Mouse (Mus musculus) CD4-positive helper T cell, adult 2 months (primary cell): Measurements from ENCODE around the gene Efl1.

Experiments
- DNase-seq: peaks from one replicate; pipeline ENCODE4 v3.0.0-alpha.2; 2012; ENCODE audit warnings: low read depth, missing footprints, low spot score

The Efl1 gene

DNA sequence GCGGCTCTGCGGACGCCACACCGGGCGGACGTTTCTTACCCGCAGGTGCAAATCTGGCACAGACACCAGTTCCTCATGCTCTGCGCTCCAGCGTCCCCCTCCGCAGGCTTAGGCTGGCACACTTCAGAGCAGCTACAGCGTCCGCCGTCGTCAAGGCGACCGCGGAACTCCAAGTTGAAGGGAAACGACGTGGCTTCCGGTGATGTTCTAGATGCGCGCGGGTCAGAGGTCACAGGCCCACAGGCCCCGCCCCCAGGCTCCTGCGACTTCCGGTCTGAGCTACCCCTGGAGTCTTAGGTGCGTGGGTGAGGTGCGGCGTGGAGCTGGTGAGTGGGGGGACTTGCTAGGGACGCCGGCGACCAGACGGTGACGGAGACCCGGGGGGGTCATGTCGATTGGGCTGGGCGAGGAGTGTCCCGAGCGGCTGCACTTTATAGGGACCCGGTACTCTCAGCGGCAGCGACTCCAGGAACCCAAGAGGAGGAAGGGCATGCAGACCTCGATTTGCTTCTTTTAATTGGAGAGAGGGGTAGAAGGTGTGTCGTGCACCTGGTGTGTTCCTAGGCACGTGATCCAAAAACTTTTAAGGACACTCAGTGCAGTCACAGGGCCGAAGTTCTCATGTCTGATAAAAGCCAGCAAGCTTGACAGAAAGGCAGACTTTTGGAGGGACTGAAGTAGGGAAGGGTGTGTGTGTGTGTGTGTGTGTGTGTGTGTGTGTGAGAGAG lies at the start of gene Efl1, which contains the start of gene Saxo2:
Gene Efl1, plus strand, starts transcription at position 262 of the 728 bp plus-strand sequence.
Gene Saxo2, minus strand, starts transcription at position 176 of the 728 bp plus-strand sequence.
- peak; percentile 97 for DNase-seq

DNA sequence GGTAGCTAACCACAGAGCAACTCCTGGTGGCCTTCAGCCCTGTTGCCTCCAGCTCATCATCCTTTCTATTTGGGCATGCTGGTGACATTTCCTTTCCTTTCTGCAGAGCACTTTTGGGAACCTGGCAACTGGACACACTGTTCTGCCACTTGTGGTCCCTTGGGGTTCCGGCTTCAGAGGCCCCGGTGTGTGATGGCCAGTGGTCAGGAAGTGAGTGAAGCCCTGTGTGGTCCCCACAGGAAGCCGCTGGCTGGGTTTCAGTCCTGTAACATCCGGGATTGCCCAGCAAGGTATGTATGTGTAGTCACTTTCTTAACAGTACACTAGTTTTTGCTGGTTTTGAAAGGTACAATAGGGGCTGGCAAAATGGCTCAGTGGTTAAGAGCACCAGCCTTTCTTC lies 46.4 kb upstream of the Efl1 start:
- DNase-seq, result no peak

GRCm38 (mm10) chr7:82605425-82605824 lies 43.0 kb upstream of the Efl1 start:
- DNase-seq, result no peak

DNA sequence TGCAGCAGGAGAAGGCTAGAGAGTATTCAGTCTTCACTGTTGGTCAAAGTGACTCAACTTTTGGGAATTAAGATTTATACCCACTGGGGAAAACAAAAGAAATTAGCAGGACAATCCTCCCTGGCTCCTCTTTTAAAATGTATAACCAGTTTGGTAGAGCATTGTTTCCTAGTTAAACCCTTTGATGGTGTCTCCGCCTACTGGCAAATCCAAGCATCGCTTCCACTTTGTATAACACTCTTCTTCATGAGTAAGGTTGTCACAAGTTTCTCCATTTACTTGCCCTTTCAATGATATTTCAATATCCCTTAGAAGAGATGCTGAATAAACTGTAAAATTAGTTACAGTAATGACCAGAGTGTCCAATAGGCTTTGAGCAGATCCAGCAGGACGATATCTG lies 38.8 kb upstream of the Efl1 start:
- DNase-seq, result no peak

- peak; percentile 36 for DNase-seq
Observed at GRCm38 (mm10) chr7:82625342-82625741, 23.1 kb upstream of the Efl1 start.

DNA sequence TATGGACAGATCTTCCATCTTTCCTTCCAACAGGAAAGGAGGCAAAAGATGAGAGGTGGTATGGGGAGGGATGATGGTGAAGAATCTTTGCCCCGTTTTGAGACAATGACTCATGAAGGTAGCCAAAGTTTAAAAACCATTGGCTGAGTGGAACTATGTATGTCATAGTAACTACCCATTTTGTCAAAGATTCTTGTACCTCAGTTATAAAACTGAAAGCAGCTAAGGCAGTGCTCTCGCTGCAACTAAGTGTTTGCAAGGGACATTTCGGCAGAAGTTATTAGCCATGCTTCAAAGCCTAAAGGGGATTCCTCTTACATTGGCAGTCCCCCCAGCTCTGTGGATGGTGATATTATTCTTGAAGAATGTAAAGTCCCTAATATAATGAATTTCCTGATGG lies 1.2 kb upstream of the Efl1 start:
- DNase-seq, result no peak

GRCm38 (mm10) chr7:82647909-82648308 lies 505 bp upstream of the Efl1 start:
- DNase-seq, result no peak

GRCm38 (mm10) chr7:82649081-82649445 lies 649 bp downstream of the Efl1 start:
- DNase-seq, result peak; percentile 75

GRCm38 (mm10) chr7:82664604-82665003 lies 16.2 kb downstream of the Efl1 start:
- no peak for DNase-seq

GRCm38 (mm10) chr7:82676001-82676400 lies 27.6 kb downstream of the Efl1 start:
- DNase-seq, result no peak

DNA sequence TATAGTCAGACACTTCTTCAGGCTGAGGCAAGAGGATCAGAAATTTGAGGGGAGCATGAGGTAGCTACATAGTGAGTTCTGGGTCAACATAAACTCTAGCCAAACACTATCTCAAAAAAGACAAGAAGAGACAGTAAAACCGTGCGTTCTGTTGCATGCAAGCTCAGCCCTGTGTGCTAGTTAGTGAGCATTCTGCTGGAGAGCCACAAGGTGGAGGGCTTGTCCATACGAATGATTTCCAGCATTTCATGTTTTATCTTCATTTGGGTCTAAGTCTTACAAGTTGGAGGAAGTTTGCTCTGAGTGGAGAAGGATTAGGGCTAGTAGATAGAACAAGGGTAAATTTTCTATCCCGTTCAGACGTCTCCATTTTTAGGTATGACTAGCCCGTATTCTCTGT lies 28.4 kb downstream of the Efl1 start:
- no peak for DNase-seq

- no peak for DNase-seq
Observed at GRCm38 (mm10) chr7:82679901-82680300, 31.5 kb downstream of the Efl1 start.

GRCm38 (mm10) chr7:82688736-82689135 lies 40.3 kb downstream of the Efl1 start:
- no peak for DNase-seq

DNA sequence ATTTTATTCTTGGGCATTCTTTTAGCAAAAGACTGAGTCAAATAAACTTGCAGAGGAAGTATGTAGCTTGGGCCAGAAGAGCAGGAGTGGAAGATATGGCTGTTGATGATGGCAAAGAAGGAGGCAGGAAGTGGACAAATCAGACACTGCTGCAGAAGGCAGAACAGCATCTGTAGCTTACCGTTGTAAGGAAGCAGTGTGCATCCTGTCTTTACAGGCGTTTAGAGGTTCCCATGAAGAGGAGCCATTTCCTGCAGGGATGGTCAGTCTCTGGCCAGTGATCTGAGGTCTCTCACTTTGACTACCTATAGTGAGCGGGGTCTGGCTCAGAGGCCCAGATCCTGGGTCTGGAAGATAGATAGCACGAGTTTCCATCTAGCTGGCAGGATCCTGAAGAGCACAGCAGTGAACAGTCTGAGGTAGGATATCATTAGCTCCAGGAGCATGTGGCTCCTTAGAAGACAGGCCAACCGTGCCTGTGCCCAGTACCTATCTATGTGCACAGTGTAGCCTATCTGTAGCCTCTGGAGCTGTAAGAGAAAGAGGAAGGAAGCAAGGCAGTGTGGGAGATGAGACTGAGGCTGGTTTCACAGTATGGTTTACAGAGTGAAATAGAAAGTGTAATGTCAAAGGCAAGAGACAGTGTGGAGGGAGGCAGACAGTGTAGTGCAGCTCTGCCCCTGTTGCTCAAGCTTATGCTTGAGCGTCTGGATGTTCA lies 42.8 kb downstream of the Efl1 start:
- DNase-seq, result peak; percentile 13

GRCm38 (mm10) chr7:82697668-82698067 lies 49.3 kb downstream of the Efl1 start:
- DNase-seq, result peak; percentile 36

- no peak for DNase-seq
Observed at GRCm38 (mm10) chr7:82698968-82699367, 50.6 kb downstream of the Efl1 start.

DNA sequence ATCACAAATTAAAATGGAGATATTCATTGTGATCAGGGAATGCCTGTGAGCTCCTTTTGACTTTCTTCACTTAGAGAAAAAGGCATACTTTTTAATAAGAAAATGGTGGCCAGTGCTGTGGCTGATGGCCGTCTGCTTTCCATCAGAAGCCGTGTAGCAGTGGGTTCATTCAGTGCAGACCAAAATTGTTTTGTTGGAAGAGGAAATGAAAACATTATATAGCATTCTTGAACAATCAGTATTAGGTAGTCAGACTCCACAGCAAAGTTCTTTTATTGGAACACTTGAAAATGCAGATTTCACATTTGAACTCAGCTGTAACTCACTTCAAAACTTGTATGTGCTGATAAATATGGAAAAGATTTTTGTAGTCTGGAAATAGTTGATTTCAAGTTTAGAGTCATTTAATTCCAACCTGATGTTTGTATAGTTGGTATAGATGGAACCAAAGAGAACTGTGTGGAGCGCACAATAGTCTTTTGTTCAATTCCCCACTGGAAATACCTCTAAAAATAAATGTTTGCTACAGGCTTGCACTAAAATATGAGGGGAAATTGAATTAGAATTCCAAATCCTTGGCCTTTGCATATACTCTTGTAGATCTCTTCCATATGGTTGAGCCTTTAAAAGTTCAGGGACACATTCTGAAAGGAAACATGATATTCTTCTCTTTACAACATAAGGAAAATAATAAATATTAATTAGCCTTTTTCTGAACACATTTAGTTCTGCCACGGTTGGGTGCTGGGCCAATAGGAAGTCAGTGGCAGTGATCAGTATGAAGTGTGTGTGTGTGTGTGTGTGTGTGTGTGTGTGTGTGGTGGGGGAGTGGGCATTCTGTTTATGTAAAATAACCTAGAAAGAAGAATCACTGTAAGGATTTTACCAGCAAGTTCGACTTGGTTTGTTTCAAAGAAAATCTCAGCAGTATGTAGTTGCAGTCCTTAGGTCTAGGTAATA lies 54.2 kb downstream of the Efl1 start:
- DNase-seq, result no peak

DNA sequence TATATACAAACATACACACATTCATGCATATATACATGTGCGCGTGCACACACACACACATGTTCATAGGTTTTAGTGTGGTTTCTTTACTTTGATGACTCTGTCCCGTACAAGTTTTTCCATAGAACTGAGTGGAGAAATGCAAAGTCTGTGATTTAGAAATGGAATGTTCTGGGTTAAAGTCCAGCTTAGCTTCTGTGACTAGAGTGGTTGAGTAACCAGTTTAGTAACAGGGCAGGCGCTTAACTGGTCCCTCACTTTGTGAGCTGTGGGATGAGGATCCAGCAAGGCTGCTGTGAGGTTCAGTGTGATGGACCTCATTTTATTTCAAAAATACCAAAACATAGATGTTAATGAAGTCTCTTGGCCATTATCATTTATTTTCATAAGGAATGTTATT lies 60.8 kb downstream of the Efl1 start:
- no peak for DNase-seq

DNA sequence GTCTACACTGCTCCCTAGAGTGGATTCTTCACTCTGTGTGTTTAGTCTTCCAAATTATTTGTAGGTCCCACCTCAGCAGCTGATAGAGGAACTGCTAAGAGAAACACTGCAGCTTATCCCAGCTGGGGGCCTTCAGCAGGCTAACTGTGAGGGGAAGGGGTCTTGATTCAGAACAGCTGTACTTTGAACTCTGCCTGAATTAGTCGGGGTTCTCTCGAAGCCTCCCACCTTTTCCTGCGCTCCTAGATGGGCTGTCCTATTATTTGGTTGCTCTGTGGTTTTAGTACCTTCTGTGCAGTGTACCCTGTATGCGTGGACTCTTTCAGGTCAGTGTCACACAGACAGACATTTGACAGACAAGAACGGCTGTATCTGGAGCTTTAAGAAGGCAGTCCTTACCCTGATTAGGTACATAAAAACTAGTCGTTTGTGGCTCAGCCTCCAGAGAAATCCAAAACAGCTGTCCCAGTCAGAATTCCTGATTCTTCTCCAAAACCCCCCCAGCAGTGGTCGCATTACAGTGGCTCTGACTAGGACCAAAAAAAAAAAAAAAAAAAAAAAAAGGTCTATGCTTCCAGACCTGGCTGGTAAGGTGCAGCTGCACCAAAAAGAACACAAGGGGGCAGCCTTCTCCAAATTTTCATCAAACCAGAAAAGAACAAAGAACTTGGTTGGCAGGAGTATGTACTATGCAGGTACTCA lies 66.9 kb downstream of the Efl1 start:
- peak; percentile 67 for DNase-seq

- no peak for DNase-seq
Observed at GRCm38 (mm10) chr7:82715912-82716601, 67.6 kb downstream of the Efl1 start.

DNA sequence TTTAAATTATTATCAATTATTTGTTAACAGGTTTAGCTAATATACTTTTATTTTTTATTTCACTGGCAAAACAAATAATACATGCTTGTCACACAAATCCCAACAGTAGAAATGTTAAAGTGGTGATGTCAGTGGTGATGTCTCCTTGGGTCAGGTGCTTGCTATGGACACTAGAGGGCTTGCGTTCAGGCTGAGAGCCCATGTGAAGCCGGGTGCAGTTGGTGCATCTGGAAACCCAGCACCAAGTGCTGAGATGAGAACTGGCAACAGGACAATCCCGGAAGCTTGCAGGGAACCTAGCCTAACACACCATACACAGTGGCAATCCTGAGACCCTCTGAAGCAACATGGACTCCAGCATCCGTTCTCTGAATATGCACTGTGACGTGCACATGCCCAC lies 70.9 kb downstream of the Efl1 start:
- DNase-seq, result no peak
